Mouse (Mus musculus) lung, postnatal 0 days (tissue): ENCODE measurements around the gene Vav3. TPM values are rescaled to one million over a fixed set of nuclear protein-coding genes. Genes with fewer than 3 reads are reported as not detected.

Source experiments
- ATAC-seq: fragments of 200-750 bp; cut with Nextera tagmentation; 2 replicates; pipeline ENCODE4 v1.8.0; 2017; ENCODE audit warnings: moderate library complexity
- DNase-seq: peaks from one replicate; pipeline ENCODE4 v3.0.0-alpha.2; 2016; ENCODE audit warnings: low spot score
- H3K27ac ChIP-seq: fragments of 300-500 bp; sonication (generic); 2 replicates; pipeline ENCODE4 v1.5.1; 2014; ENCODE audit warnings: antibody characterized with exemption, mild to moderate bottlenecking, low read length, mixed read lengths
- H3K27me3 ChIP-seq: fragments of 300-500 bp; sonication (generic); replicated peaks from 2 replicates; pipeline ENCODE4 v1.6.1; 2014; ENCODE audit warnings: low read length, mixed read lengths; ENCODE audit not compliant: insufficient read depth
- H3K36me3 ChIP-seq: fragments of 300-500 bp; sonication (generic); 2 replicates; pipeline ENCODE4 v1.6.1; 2014; ENCODE audit warnings: low read length, mixed read lengths; ENCODE audit not compliant: insufficient read depth
- H3K4me1 ChIP-seq: fragments of 300-500 bp; sonication (generic); 2 replicates; pipeline ENCODE4 v1.6.1; 2014; ENCODE audit warnings: antibody characterized with exemption, low read depth, low read length, mixed read lengths; ENCODE audit not compliant: insufficient read depth
- H3K4me2 ChIP-seq: fragments of 300-500 bp; sonication (generic); replicated peaks from 2 replicates; pipeline ENCODE4 v1.6.1; 2014; ENCODE audit warnings: low read depth, mild to moderate bottlenecking, low read length, moderate library complexity, mixed read lengths
- H3K4me3 ChIP-seq: fragments of 300-500 bp; sonication (generic); 2 replicates; pipeline ENCODE4 v1.5.1; 2014; ENCODE audit warnings: low read depth, low read length
- H3K9ac ChIP-seq: fragments of 300-500 bp; sonication (generic); replicated peaks from 2 replicates; pipeline ENCODE4 v1.6.1; 2014; ENCODE audit warnings: low read depth, mild to moderate bottlenecking
- H3K9me3 ChIP-seq: fragments of 300-500 bp; sonication (generic); 2 replicates; pipeline ENCODE4 v1.6.1; 2016; ENCODE audit warnings: low read length, mixed read lengths
- CTCF ChIP-seq: IDR thresholded peaks from 2 replicates; pipeline ENCODE4 v1.5.1; 2016; ENCODE audit warnings: antibody characterized with exemption, mild to moderate bottlenecking
- EP300 ChIP-seq: IDR thresholded peaks from 2 replicates; pipeline ENCODE4 v1.6.1; 2016; ENCODE audit warnings: antibody characterized with exemption, mild to moderate bottlenecking, control low read depth
- WGBS: fragments of 180-500 bp; shearing (Covaris S2); extraction: QIAGEN DNeasy Blood & Tissue Kit; methylation state at CpG from one replicate; pipeline ENCODE4 v1.1.7; 2014; 5-methylcytosine and 5-hydroxymethylcytosine counted together
- polyA plus RNA-seq: library from polyadenylated mRNA; unstranded; fragments of >200 nt; fragmentation: Nextera tagmentation; extraction: Ambion mirVana; gene quantifications from 2 replicates; pipeline ENCODE4 v1.2.1, GENCODE M21; 2015

Gene Vav3
- polyA plus RNA-seq, 1 experiment from 2014 or later, result 11.9 TPM

- 78% methylated on average over 4 of the region's 4 CpGs for WGBS
- ATAC-seq (no peak), DNase-seq (no peak)
- no peak overlapping the region for H3K27ac ChIP-seq
- no peak overlapping the region for H3K4me2 ChIP-seq
- no peaks in the 10 kb centered on the region for H3K36me3 ChIP-seq
- no peaks in the 10 kb centered on the region for H3K9me3 ChIP-seq
- no peaks in the 10 kb centered on the region for H3K4me1 ChIP-seq
- H3K4me3 ChIP-seq, result no peak overlapping the region
- no peak overlapping the region for H3K9ac ChIP-seq
- no peaks in the 10 kb centered on the region for H3K27me3 ChIP-seq
- TF ChIP-seq CTCF (no peak), EP300 (no peak)
These were observed 32.2 kb downstream of the Vav3 start for GRCm38 (mm10) chr3:109372678-109373077.

GRCm38 (mm10) chr3:109378278-109378677 is 37.8 kb downstream of the Vav3 start:
- ATAC-seq (no peak), DNase-seq (no peak)
- Histone ChIP-seq H3K9me3 (no peaks in the 10 kb centered on the region), H3K27ac (no peak overlapping the region), H3K4me1 (no peaks in the 10 kb centered on the region), H3K4me2 (no peak overlapping the region), H3K4me3 (no peak overlapping the region), H3K36me3 (no peaks in the 10 kb centered on the region), H3K9ac (no peak overlapping the region), H3K27me3 (no peaks in the 10 kb centered on the region)
- TF ChIP-seq CTCF (no peak), EP300 (no peak)
- WGBS, result 87% methylated on average over 4 of the region's 4 CpGs

- ATAC-seq (no peak), DNase-seq (no peak)
- H3K4me1 ChIP-seq, result no peaks in the 10 kb centered on the region
- no peak for TF ChIP-seq CTCF
- no peak for TF ChIP-seq EP300
- H3K4me3 ChIP-seq, result no peak overlapping the region
- H3K4me2 ChIP-seq, result no peak overlapping the region
- no peaks in the 10 kb centered on the region for H3K27me3 ChIP-seq
- 67% methylated on average over 6 of the region's 6 CpGs for WGBS
- no peaks in the 10 kb centered on the region for H3K9me3 ChIP-seq
- H3K27ac ChIP-seq, result no peak overlapping the region
- no peak overlapping the region for H3K9ac ChIP-seq
- no peaks in the 10 kb centered on the region for H3K36me3 ChIP-seq
These were observed 38.2 kb downstream of the Vav3 start for GRCm38 (mm10) chr3:109378684-109379083.

- no peaks in the 10 kb centered on the region for H3K9me3 ChIP-seq
- H3K4me3 ChIP-seq, result no peak overlapping the region
- H3K27ac ChIP-seq, result no peak overlapping the region
- no peaks in the 10 kb centered on the region for H3K4me1 ChIP-seq
- H3K36me3 ChIP-seq, result no peaks in the 10 kb centered on the region
- no peak for ATAC-seq
- H3K9ac ChIP-seq, result no peak overlapping the region
- TF ChIP-seq EP300 (no peak), CTCF (no peak)
- 82% methylated on average over 10 of the region's 10 CpGs for WGBS
- no peak for DNase-seq
- H3K4me2 ChIP-seq, result no peak overlapping the region
- no peaks in the 10 kb centered on the region for H3K27me3 ChIP-seq
These were observed 48.3 kb downstream of the Vav3 start for GRCm38 (mm10) chr3:109388730-109389129.

- H3K9ac ChIP-seq, result no peak overlapping the region
- H3K27ac ChIP-seq, result no peak overlapping the region
- H3K36me3 ChIP-seq, result no peaks in the 10 kb centered on the region
- H3K4me2 ChIP-seq, result no peak overlapping the region
- ATAC-seq, result no peak
- H3K4me1 ChIP-seq, result no peaks in the 10 kb centered on the region
- 89% methylated on average over 5 of the region's 5 CpGs for WGBS
- H3K27me3 ChIP-seq, result no peaks in the 10 kb centered on the region
- no peak for TF ChIP-seq CTCF
- no peak for TF ChIP-seq EP300
- H3K9me3 ChIP-seq, result no peaks in the 10 kb centered on the region
- no peak for DNase-seq
- no peak overlapping the region for H3K4me3 ChIP-seq
These were observed 61.1 kb downstream of the Vav3 start for GRCm38 (mm10) chr3:109401527-109401926.

- H3K4me2 ChIP-seq, result no peak overlapping the region
- no peak overlapping the region for H3K9ac ChIP-seq
- H3K27ac ChIP-seq, result no peak overlapping the region
- H3K36me3 ChIP-seq, result no peaks in the 10 kb centered on the region
- no peak for TF ChIP-seq CTCF
- no peak for TF ChIP-seq EP300
- no peak overlapping the region for H3K4me3 ChIP-seq
- ATAC-seq (no peak), DNase-seq (no peak)
- WGBS, result 72% methylated on average over 3 of the region's 3 CpGs
- no peaks in the 10 kb centered on the region for H3K27me3 ChIP-seq
- H3K9me3 ChIP-seq, result no peaks in the 10 kb centered on the region
- no peaks in the 10 kb centered on the region for H3K4me1 ChIP-seq
These were observed 70.8 kb downstream of the Vav3 start for GRCm38 (mm10) chr3:109411294-109411693.

- 83% methylated on average over 3 of the region's 3 CpGs for WGBS
- H3K9ac ChIP-seq, result no peak overlapping the region
- no peaks in the 10 kb centered on the region for H3K27me3 ChIP-seq
- no peak for TF ChIP-seq CTCF
- no peak for TF ChIP-seq EP300
- H3K4me3 ChIP-seq, result no peak overlapping the region
- no peaks in the 10 kb centered on the region for H3K4me1 ChIP-seq
- H3K4me2 ChIP-seq, result no peak overlapping the region
- ATAC-seq (no peak), DNase-seq (no peak)
- H3K36me3 ChIP-seq, result no peaks in the 10 kb centered on the region
- H3K9me3 ChIP-seq, result no peaks in the 10 kb centered on the region
- no peak overlapping the region for H3K27ac ChIP-seq
These were observed 80.0 kb downstream of the Vav3 start for GRCm38 (mm10) chr3:109420403-109420802.
